Mouse (Mus musculus) megakaryocyte-erythroid progenitor cell, adult 5-6 weeks (primary cell): Measurements from ENCODE around the gene Lce1c. TPM values are rescaled to one million over a fixed set of nuclear protein-coding genes. Genes with fewer than 3 reads are reported as not detected.
A peak's percentile ranks its signal among the peaks of the same experiment; 100 is the strongest.

ENCODE experiments used
- ATAC-seq: replicated peaks from 2 replicates; pipeline ENCODE4 v1.8.0; 2016; ENCODE audit warnings: mild to moderate bottlenecking, inconsistent platforms; ENCODE audit not compliant: severe bottlenecking, poor library complexity, low FRiP score, low TSS enrichment
- total RNA-seq, 2 experiments: library from RNA; stranded (forward) in 1 of 2; stranded (reverse) in 1 of 2; fragments of 200-1000, 215-1000 nt in 1 of 2; fragments of >200 nt in 1 of 2; fragmentation: Nextera tagmentation in 1 of 2; gene quantifications; 2 replicates each; pipeline ENCODE4 v1.2.3; 2014 to 2017

Lce1c gene
- total RNA-seq (2014; fragmentation: Nextera tagmentation) (not detected in 2 replicates), total RNA-seq (2017) (not detected in 2 replicates)

GRCm38 (mm10) chr3:92678947-92679346 lies at the start of gene Lce1c:
Gene Lce1c, plus strand, starts transcription at chr3:92679247.
- ATAC-seq: no peak

- no peak for ATAC-seq
Observed at GRCm38 (mm10) chr3:92637745-92638652, 41.0 kb upstream of the Lce1c start.

- ATAC-seq: no peak
Observed at GRCm38 (mm10) chr3:92638653-92638991, 40.4 kb upstream of the Lce1c start.

- ATAC-seq: no peak
Observed at GRCm38 (mm10) chr3:92639854-92640253, 39.2 kb upstream of the Lce1c start.

GRCm38 (mm10) chr3:92648207-92648606 lies 30.8 kb upstream of the Lce1c start, which contains the start of gene Lce1a1:
Gene Lce1a1, minus strand, starts transcription at chr3:92648307.
- no peak for ATAC-seq

- ATAC-seq: no peak
Observed at GRCm38 (mm10) chr3:92656826-92657225, 22.2 kb upstream of the Lce1c start, which contains the start of gene Lce1b. Gene Lce1b, minus strand, starts transcription at chr3:92656926.

GRCm38 (mm10) chr3:92670215-92670614 lies 8.8 kb upstream of the Lce1c start, which contains the start of gene Lce1a2:
Gene Lce1a2, minus strand, starts transcription at chr3:92670315.
- no peak for ATAC-seq

- no peak for ATAC-seq
Observed at GRCm38 (mm10) chr3:92687110-92687509, 8.1 kb downstream of the Lce1c start, which contains the start of gene Lce1d. Gene Lce1d, minus strand, starts transcription at chr3:92687210.

- ATAC-seq: peak; percentile 63; the same call in 1 of the 2 replicates
Observed at GRCm38 (mm10) chr3:92689154-92689553, 10.1 kb downstream of the Lce1c start.

- ATAC-seq: no peak
Observed at GRCm38 (mm10) chr3:92691688-92692087, 12.6 kb downstream of the Lce1c start.

- no peak for ATAC-seq
Observed at GRCm38 (mm10) chr3:92694613-92695012, 15.6 kb downstream of the Lce1c start.

- no peak for ATAC-seq
Observed at GRCm38 (mm10) chr3:92708974-92709373, 29.9 kb downstream of the Lce1c start, which contains the start of gene Lce1e. Gene Lce1e, minus strand, starts transcription at chr3:92709074.

GRCm38 (mm10) chr3:92715122-92715521 lies 36.1 kb downstream of the Lce1c start:
- ATAC-seq: no peak

GRCm38 (mm10) chr3:92720250-92720649 lies 41.2 kb downstream of the Lce1c start, which contains the start of gene Lce1f:
Gene Lce1f, minus strand, starts transcription at chr3:92720350.
- ATAC-seq: no peak

GRCm38 (mm10) chr3:92722631-92723030 lies 43.6 kb downstream of the Lce1c start:
- no peak for ATAC-seq

Other genes with a start within 250 kb of the Lce1c start
- gene Gm9774, start 249.8 kb upstream of the Lce1c start, total RNA-seq (2014; fragmentation: Nextera tagmentation): 4.8 and 16.6 TPM in 2 replicates
- 1.1 and 3.6 TPM in 2 replicates for gene Gm9774, start 249.8 kb upstream of the Lce1c start, total RNA-seq (2017)
- gene Sprr2k, start 246.7 kb upstream of the Lce1c start, total RNA-seq (2014; fragmentation: Nextera tagmentation): not detected in 2 replicates
- gene Sprr2k, start 246.7 kb upstream of the Lce1c start, total RNA-seq (2017): not detected in 2 replicates
- gene Sprr1b, start 240.5 kb upstream of the Lce1c start, total RNA-seq (2014; fragmentation: Nextera tagmentation): not detected in 2 replicates
- not detected in 2 replicates for gene Sprr1b, start 240.5 kb upstream of the Lce1c start, total RNA-seq (2017)
- not detected in 2 replicates for gene Sprr3, start 220.5 kb upstream of the Lce1c start, total RNA-seq (2014; fragmentation: Nextera tagmentation)
- not detected in 2 replicates for gene Sprr3, start 220.5 kb upstream of the Lce1c start, total RNA-seq (2017)
- not detected in 2 replicates for gene Sprr1a, start 193.4 kb upstream of the Lce1c start, total RNA-seq (2014; fragmentation: Nextera tagmentation)
- gene Sprr1a, start 193.4 kb upstream of the Lce1c start, total RNA-seq (2017): not detected in 2 replicates
- gene Sprr4, start 178.8 kb upstream of the Lce1c start, total RNA-seq (2014; fragmentation: Nextera tagmentation): not detected in 2 replicates
- not detected in 2 replicates for gene Sprr4, start 178.8 kb upstream of the Lce1c start, total RNA-seq (2017)
- not detected in 2 replicates for gene 2310046K23Rik, start 144.7 kb upstream of the Lce1c start, total RNA-seq (2014; fragmentation: Nextera tagmentation)
- gene 2310046K23Rik, start 144.7 kb upstream of the Lce1c start, total RNA-seq (2017): not detected in 2 replicates
- not detected in 2 replicates for gene Ivl, start 105.5 kb upstream of the Lce1c start, total RNA-seq (2014; fragmentation: Nextera tagmentation)
- gene Ivl, start 105.5 kb upstream of the Lce1c start, total RNA-seq (2017): not detected in 2 replicates
- not detected in 2 replicates for gene Smcp, start 90.2 kb upstream of the Lce1c start, total RNA-seq (2014; fragmentation: Nextera tagmentation)
- gene Smcp, start 90.2 kb upstream of the Lce1c start, total RNA-seq (2017): not detected in 2 replicates
- not detected in 2 replicates for gene 2210017I01Rik, start 71.8 kb upstream of the Lce1c start, total RNA-seq (2014; fragmentation: Nextera tagmentation)
- gene 2210017I01Rik, start 71.8 kb upstream of the Lce1c start, total RNA-seq (2017): not detected in 2 replicates
- not detected in 2 replicates for gene Lce6a, start 57.6 kb upstream of the Lce1c start, total RNA-seq (2014; fragmentation: Nextera tagmentation)
- gene Lce6a, start 57.6 kb upstream of the Lce1c start, total RNA-seq (2017): not detected in 2 replicates
- not detected in 2 replicates for gene Lce1a1, start 30.9 kb upstream of the Lce1c start, total RNA-seq (2014; fragmentation: Nextera tagmentation)
- not detected in 2 replicates for gene Lce1a1, start 30.9 kb upstream of the Lce1c start, total RNA-seq (2017)
- gene Lce1b, start 22.3 kb upstream of the Lce1c start, total RNA-seq (2014; fragmentation: Nextera tagmentation): not detected in 2 replicates
- gene Lce1b, start 22.3 kb upstream of the Lce1c start, total RNA-seq (2017): not detected in 2 replicates
- not detected in 2 replicates for gene Lce1a2, start 8.9 kb upstream of the Lce1c start, total RNA-seq (2014; fragmentation: Nextera tagmentation)
- gene Lce1a2, start 8.9 kb upstream of the Lce1c start, total RNA-seq (2017): not detected in 2 replicates
- gene Lce1d, start 8.0 kb downstream of the Lce1c start, total RNA-seq (2014; fragmentation: Nextera tagmentation): not detected in 2 replicates
- gene Lce1d, start 8.0 kb downstream of the Lce1c start, total RNA-seq (2017): not detected in 2 replicates
- gene Lce1e, start 29.8 kb downstream of the Lce1c start, total RNA-seq (2014; fragmentation: Nextera tagmentation): not detected in 2 replicates
- not detected in 2 replicates for gene Lce1e, start 29.8 kb downstream of the Lce1c start, total RNA-seq (2017)
- not detected in 2 replicates for gene Lce1f, start 41.1 kb downstream of the Lce1c start, total RNA-seq (2014; fragmentation: Nextera tagmentation)
- not detected in 2 replicates for gene Lce1f, start 41.1 kb downstream of the Lce1c start, total RNA-seq (2017)
- not detected in 2 replicates for gene Gm38119, start 59.8 kb downstream of the Lce1c start, total RNA-seq (2014; fragmentation: Nextera tagmentation)
- gene Gm38119, start 59.8 kb downstream of the Lce1c start, total RNA-seq (2017): not detected in 2 replicates
- gene Lce1g, start 73.1 kb downstream of the Lce1c start, total RNA-seq (2014; fragmentation: Nextera tagmentation): not detected in 2 replicates
- not detected in 2 replicates for gene Lce1g, start 73.1 kb downstream of the Lce1c start, total RNA-seq (2017)
- not detected in 2 replicates for gene Lce1h, start 85.8 kb downstream of the Lce1c start, total RNA-seq (2014; fragmentation: Nextera tagmentation)
- not detected in 2 replicates for gene Lce1h, start 85.8 kb downstream of the Lce1c start, total RNA-seq (2017)
- not detected in 2 replicates for gene Lce1i, start 99.7 kb downstream of the Lce1c start, total RNA-seq (2014; fragmentation: Nextera tagmentation)
- gene Lce1i, start 99.7 kb downstream of the Lce1c start, total RNA-seq (2017): not detected in 2 replicates
- not detected in 2 replicates for gene Lce1j, start 111.3 kb downstream of the Lce1c start, total RNA-seq (2014; fragmentation: Nextera tagmentation)
- not detected in 2 replicates for gene Lce1j, start 111.3 kb downstream of the Lce1c start, total RNA-seq (2017)
- gene Lce1k, start 128.6 kb downstream of the Lce1c start, total RNA-seq (2014; fragmentation: Nextera tagmentation): not detected in 2 replicates
- gene Lce1k, start 128.6 kb downstream of the Lce1c start, total RNA-seq (2017): not detected in 2 replicates
- not detected in 2 replicates for gene Kprp, start 148.0 kb downstream of the Lce1c start, total RNA-seq (2014; fragmentation: Nextera tagmentation)
- not detected in 2 replicates for gene Kprp, start 148.0 kb downstream of the Lce1c start, total RNA-seq (2017)
- not detected in 2 replicates for gene Lce1l, start 172.0 kb downstream of the Lce1c start, total RNA-seq (2014; fragmentation: Nextera tagmentation)
- gene Lce1l, start 172.0 kb downstream of the Lce1c start, total RNA-seq (2017): not detected in 2 replicates
- gene 2310050C09Rik, start 191.0 kb downstream of the Lce1c start, total RNA-seq (2014; fragmentation: Nextera tagmentation): not detected in 2 replicates
- not detected in 2 replicates for gene 2310050C09Rik, start 191.0 kb downstream of the Lce1c start, total RNA-seq (2017)
- not detected in 2 replicates for gene Lce3a, start 247.0 kb downstream of the Lce1c start, total RNA-seq (2014; fragmentation: Nextera tagmentation)
- gene Lce3a, start 247.0 kb downstream of the Lce1c start, total RNA-seq (2017): not detected in 2 replicates